Mouse (Mus musculus): ENCODE data around the gene Serpina3n.
"Not testable (repeated sequence)": the region's sequence is repeated elsewhere in the genome, so short reads cannot be mapped to it uniquely, and the experiment has no call there.

The Serpina3n gene

DNA sequence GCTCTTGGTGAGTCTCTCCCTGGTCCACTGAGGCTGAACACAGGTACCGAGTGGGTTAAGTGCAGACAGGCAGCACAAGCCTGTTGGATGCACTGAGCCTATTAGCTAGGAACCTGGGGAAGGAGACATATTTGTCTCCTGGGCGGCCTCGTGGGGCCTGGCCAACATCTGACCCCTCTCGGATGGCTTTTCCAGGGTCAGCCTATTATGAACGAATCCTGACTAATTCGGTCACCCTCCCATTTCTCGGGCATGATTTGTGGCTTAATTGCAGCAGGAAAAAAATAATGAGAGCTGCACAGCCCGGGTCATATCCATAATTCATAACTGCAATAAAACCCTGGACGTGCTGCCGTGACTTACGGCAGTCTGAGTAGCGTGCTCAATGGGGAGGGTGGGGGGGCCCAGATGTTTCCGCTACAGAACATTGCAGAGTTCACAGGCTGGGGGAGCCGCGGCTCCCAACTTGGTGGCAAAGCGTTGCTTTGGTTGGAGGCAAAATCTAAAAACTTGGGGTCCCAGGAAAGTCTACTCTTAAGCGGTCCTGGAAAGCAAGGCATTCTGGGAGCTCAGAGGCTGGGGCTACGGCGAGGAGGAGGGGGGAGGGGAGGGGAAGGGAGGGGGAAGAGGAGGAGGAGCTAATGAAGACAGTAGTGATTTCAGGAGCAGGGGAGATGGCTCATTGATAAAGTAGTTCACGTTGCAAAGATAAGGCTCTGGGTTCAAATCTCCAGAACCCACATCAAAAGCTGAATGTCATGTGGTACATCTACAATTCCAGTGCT, 27.6 kb downstream of the Serpina3n start:
- in situ Hi-C loops (cut with MboI) = no loop called here

DNA sequence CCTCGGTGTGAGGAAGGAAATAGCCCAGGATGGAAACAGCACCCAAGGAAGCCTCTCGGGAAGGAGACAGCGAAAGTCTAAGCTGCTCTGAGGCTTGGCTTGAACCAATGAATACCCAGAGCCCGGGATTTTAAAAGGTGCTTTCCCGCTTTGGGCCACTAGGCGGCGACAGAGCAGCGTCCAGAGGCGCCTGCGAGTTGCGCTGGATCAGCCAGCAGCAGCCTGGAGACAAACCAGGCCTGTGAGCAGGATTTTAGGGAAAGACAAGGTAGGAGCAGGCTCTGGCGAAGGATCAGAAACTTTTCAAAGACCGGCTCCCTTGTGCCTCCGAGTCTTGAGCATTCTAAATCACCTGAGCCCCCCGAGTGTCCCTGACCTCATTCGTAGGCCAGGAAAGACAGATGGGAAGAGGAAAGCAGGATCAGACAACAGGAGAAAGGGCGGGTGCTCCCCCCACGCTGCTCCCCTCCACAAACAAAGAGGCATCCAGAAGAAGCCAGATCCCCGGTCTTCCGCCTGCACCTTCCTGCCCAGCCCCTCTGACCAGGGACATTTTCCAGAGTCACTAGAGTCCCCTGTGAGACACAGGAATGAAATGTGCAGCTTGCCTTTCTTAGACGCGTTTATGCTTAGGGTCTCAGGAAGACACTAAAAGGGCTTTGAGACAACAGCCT, 33.7 kb downstream of the Serpina3n start:
- in situ Hi-C loops (cut with MboI) = no loop called here

DNA sequence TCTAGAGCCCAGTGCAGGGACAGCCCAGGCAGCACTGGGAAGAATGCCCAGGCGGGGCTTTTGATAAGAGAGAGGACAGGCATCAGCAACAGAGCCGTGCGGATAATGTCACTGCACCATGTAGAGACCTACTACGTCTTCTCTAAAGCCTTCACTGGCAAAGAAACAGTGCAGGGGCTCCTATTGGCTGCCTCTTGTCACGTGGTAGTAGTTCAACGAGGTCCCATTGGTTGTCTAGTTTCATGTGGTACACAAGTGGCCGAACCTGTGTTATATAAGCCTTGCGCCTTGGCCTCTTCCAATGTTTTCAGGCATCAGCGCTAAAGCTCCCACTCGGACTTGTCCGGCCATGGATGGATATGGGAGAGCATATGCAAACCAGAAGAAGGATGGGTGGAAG, 37.2 kb downstream of the Serpina3n start:
- in situ Hi-C loops (cut with MboI) = no loop called here

DNA sequence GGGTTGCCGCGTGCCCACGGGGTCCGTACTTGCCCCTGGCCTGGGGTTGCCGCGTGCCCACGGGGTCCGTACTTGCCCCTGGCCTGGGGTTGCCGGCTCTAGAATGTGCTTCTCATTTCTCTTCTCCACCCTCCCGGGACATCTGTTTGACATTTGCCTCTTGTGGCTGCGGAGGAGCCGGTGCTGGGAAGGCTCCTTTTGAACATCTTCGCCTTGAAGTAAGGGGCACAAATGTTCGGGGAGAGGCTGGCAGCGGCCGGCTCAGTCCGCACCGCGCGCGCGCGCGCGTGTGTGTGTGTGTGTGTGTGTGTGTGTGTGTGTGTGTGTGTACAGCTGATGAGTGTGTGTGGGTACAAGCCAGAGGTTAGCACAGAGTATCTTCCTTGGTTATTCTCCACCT, 40.5 kb downstream of the Serpina3n start:
- in situ Hi-C loops (cut with MboI) = not testable (repeated sequence)

DNA sequence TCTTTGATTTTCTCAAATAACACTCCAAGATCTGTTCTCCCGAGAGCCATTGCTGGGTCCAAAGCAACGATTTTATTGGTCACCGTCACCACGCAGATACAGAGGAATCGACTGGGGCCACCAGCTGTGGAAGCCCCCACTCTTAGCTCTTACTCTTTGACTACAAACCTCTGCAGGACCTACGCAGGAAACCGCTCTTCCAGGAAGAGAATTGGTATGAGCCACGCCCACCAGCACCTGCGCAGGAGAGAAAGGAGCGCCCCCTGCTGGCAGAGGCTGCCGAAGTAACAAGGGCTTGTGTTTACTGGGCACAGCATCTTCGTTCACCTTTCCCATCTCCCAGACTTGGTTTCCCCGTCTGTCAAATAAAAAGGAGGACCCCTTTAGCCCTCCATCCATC, 41.6 kb downstream of the Serpina3n start:
- in situ Hi-C loops (cut with MboI) = no loop called here

DNA sequence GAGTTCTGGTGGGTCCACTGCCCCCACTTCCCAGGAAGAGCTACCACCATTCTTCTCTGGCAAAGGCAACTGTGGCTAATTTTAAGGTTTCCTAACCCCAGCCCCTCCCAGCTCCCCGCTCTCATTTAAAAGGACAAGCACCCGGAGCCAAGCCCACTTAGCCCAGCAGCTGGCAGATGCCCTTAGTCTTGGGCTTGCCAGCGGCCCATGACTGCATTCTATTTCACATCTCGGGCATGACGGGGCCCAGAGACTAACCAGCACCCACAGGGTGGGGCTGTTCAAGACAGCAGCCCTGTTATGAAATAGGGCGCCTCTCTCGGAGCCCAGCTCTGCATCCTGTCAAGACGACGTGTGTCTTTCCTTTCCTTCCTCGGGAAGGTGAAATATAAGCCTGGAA, 43.7 kb downstream of the Serpina3n start:
- in situ Hi-C loops (cut with MboI) = no loop called here

DNA sequence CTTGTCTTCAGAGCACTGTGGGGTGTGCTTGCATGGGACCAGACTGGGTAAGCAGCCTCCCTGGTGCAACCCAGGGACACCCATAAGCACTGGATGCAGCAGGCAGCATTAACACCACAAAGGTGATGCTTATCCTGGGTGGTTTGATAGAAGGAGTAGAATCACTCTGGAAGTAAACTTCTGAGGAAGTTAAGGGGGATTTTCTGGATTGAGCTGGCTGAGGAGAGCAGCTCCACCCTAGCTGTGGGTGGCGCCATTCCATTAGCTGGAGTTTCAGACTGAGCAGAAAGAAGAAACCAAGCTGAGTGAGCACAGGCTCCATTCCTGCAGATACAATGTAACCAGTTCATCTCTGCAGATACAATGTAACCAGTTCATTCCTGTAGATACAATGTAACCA, 46.5 kb downstream of the Serpina3n start:
- in situ Hi-C loops (cut with MboI) = no loop called here

DNA sequence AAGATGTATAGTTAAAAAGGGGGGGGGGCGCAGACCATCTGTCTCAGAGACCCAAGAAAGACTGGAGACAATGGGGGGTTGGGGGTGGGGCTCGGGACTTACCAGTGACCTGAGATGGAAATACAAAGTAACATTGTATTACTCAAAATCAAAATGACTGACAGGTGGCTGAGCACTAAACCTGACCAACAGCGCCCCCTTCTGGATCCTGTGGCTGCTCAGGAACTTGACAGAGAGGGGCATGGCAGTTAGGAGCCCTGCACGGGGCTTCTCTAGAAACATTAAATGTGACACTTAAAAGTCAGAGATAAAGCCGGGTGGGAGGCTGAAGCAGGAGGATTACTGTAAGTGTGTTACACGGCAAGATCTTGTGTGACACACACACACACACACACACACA, 52.8 kb downstream of the Serpina3n start:
- in situ Hi-C loops (cut with MboI) = no loop called here

DNA sequence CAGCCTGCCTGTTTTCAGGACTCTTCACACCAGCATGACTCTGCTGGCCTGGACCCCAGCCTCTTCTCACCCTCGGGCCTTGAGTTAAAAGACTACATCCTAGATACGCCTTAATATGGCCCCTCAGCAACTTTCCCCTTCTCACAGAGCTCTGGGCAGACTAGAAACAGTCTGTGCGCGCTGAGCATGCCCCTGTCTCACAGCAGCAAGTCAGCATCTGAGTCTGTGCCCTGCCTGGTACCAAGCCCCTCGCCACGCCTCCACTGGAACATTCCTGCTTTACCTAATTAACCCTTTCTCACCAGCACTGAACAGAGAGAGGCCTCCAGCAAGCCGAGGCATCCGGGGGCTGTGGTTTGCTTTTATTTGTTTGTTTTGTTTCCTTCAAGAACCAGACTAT, 54.8 kb downstream of the Serpina3n start:
- in situ Hi-C loops (cut with MboI) = no loop called here
